Mouse (Mus musculus) kidney, postnatal 0 days (tissue): Measurements from ENCODE around the gene Rsph6a. TPM values are rescaled to one million over a fixed set of nuclear protein-coding genes. Genes with fewer than 3 reads are reported as not detected.

Experiments used
- ATAC-seq: fragments of 200-750 bp; cut with Nextera tagmentation; replicated peaks from 2 replicates; pipeline ENCODE4 v1.8.0; 2017; ENCODE audit warnings: low read depth, moderate number of reproducible peaks, moderate TSS enrichment, moderate library complexity; ENCODE audit not compliant: low FRiP score
- DNase-seq: peaks from one replicate; pipeline ENCODE4 v3.0.0-alpha.2; 2016; ENCODE audit warnings: low spot score
- H3K27ac ChIP-seq: fragments of 300-500 bp; sonication (generic); 2 replicates; pipeline ENCODE4 v1.5.1; 2014; ENCODE audit warnings: mild to moderate bottlenecking
- H3K27me3 ChIP-seq: fragments of 300-500 bp; sonication (generic); 2 replicates; pipeline ENCODE4 v1.6.1; 2014; ENCODE audit warnings: low read length, mixed read lengths; ENCODE audit not compliant: insufficient read depth
- H3K36me3 ChIP-seq: fragments of 300-500 bp; sonication (generic); 2 replicates; pipeline ENCODE4 v1.6.1; 2014; ENCODE audit warnings: low read length, mixed read lengths; ENCODE audit not compliant: insufficient read depth
- H3K4me1 ChIP-seq: fragments of 300-500 bp; sonication (generic); replicated peaks from 2 replicates; pipeline ENCODE4 v1.6.1; 2014; ENCODE audit warnings: antibody characterized with exemption, low read length, mixed read lengths; ENCODE audit not compliant: insufficient read depth
- H3K4me2 ChIP-seq: fragments of 300-500 bp; sonication (generic); 2 replicates; pipeline ENCODE4 v1.6.1; 2014; ENCODE audit warnings: mild to moderate bottlenecking, low read length, moderate library complexity, mixed read lengths
- H3K4me3 ChIP-seq: fragments of 300-500 bp; sonication (generic); replicated peaks from 2 replicates; pipeline ENCODE4 v1.5.1; 2014; ENCODE audit warnings: low read depth, low read length
- H3K9ac ChIP-seq: fragments of 300-500 bp; sonication (generic); 2 replicates; pipeline ENCODE4 v1.6.1; 2014; ENCODE audit warnings: low read depth, low read length
- H3K9me3 ChIP-seq: fragments of 300-500 bp; sonication (generic); replicated peaks from 2 replicates; pipeline ENCODE4 v1.6.1; 2016; ENCODE audit warnings: low read length, inconsistent platforms, mixed read lengths
- CTCF ChIP-seq: IDR thresholded peaks from 2 replicates; pipeline ENCODE4 v1.5.1; 2016; ENCODE audit warnings: antibody characterized with exemption, low read depth, mild to moderate bottlenecking, moderate library complexity
- WGBS: fragments of 180-500 bp; shearing (Covaris S2); extraction: QIAGEN DNeasy Blood & Tissue Kit; methylation state at CpG from one replicate; pipeline ENCODE4 v1.1.7; 2014; 5-methylcytosine and 5-hydroxymethylcytosine counted together
- polyA plus RNA-seq: library from polyadenylated mRNA; unstranded; fragments of >200 nt; fragmentation: Nextera tagmentation; extraction: Ambion mirVana; gene quantifications from 2 replicates; pipeline ENCODE4 v1.2.1, GENCODE M21; 2015

Gene Rsph6a
- polyA plus RNA-seq, 1 experiment from 2014 or later = not detected

GRCm38 (mm10) chr7:19031641-19032040, 22.8 kb upstream of the Rsph6a start:
- TF ChIP-seq CTCF = no peak
- DNase-seq = no peak
- Histone ChIP-seq H3K9me3 (no peaks in the 10 kb centered on the region), H3K4me1 (no peaks in the 10 kb centered on the region), H3K9ac (no peak overlapping the region), H3K36me3 (peaks cover 64% of the 10 kb centered on the region), H3K4me3 (no peak overlapping the region), H3K4me2 (no peak overlapping the region), H3K27ac (no peak overlapping the region), H3K27me3 (no peaks in the 10 kb centered on the region)
- WGBS = 85% methylated on average over 4 of the region's 4 CpGs
- ATAC-seq = no peak; the same call in 1 of the 2 replicates

- Histone ChIP-seq H3K9ac (no peak overlapping the region), H3K27me3 (no peaks in the 10 kb centered on the region), H3K4me1 (no peaks in the 10 kb centered on the region), H3K27ac (no peak overlapping the region), H3K9me3 (no peaks in the 10 kb centered on the region), H3K4me2 (no peak overlapping the region), H3K36me3 (peaks cover 91% of the 10 kb centered on the region), H3K4me3 (no peak overlapping the region)
- ATAC-seq (no peak), DNase-seq (no peak)
- 96% methylated on average over 6 of the region's 6 CpGs for WGBS
- TF ChIP-seq CTCF = no peak
Measured at GRCm38 (mm10) chr7:19044616-19045015, 9.9 kb upstream of the Rsph6a start.

- Histone ChIP-seq H3K4me2 (no peak overlapping the region), H3K9ac (no peak overlapping the region), H3K36me3 (peaks cover 87% of the 10 kb centered on the region), H3K27me3 (no peaks in the 10 kb centered on the region), H3K4me3 (no peak overlapping the region), H3K4me1 (no peaks in the 10 kb centered on the region), H3K9me3 (no peaks in the 10 kb centered on the region), H3K27ac (no peak overlapping the region)
- DNase-seq (no peak), ATAC-seq (no peak)
- TF ChIP-seq CTCF = no peak
- WGBS = 91% methylated on average over 11 of the region's 11 CpGs
Measured at GRCm38 (mm10) chr7:19046286-19047069, 8.0 kb upstream of the Rsph6a start.

GRCm38 (mm10) chr7:19048006-19048527, 6.4 kb upstream of the Rsph6a start:
- DNase-seq = no peak
- H3K4me1 ChIP-seq = no peaks in the 10 kb centered on the region
- H3K4me2 ChIP-seq = no peak overlapping the region
- no peak for TF ChIP-seq CTCF
- H3K9ac ChIP-seq = no peak overlapping the region
- no peak for ATAC-seq
- no peak overlapping the region for H3K27ac ChIP-seq
- WGBS = 89% methylated on average over 14 of the region's 14 CpGs
- H3K9me3 ChIP-seq = no peaks in the 10 kb centered on the region
- peaks cover 78% of the 10 kb centered on the region for H3K36me3 ChIP-seq
- H3K4me3 ChIP-seq = no peak overlapping the region
- H3K27me3 ChIP-seq = no peaks in the 10 kb centered on the region

GRCm38 (mm10) chr7:19049252-19049651, 5.2 kb upstream of the Rsph6a start:
- DNase-seq = no peak
- Histone ChIP-seq H3K27ac (no peak overlapping the region), H3K9me3 (no peaks in the 10 kb centered on the region), H3K4me3 (no peak overlapping the region), H3K27me3 (no peaks in the 10 kb centered on the region), H3K4me1 (no peaks in the 10 kb centered on the region), H3K4me2 (no peak overlapping the region), H3K9ac (no peak overlapping the region), H3K36me3 (peaks cover 67% of the 10 kb centered on the region)
- no peak for ATAC-seq
- no peak for TF ChIP-seq CTCF
- 87% methylated on average over 5 of the region's 5 CpGs for WGBS

- Histone ChIP-seq H3K4me1 (no peaks in the 10 kb centered on the region), H3K27me3 (no peaks in the 10 kb centered on the region), H3K36me3 (peaks cover 58% of the 10 kb centered on the region), H3K4me2 (no peak overlapping the region), H3K9me3 (no peaks in the 10 kb centered on the region), H3K4me3 (no peak overlapping the region), H3K9ac (no peak overlapping the region), H3K27ac (no peak overlapping the region)
- no peak for DNase-seq
- WGBS = 88% methylated on average over 8 of the region's 8 CpGs
- ATAC-seq = no peak
- no peak for TF ChIP-seq CTCF
Measured at GRCm38 (mm10) chr7:19050172-19050571, 4.3 kb upstream of the Rsph6a start.

GRCm38 (mm10) chr7:19051161-19051560, 3.3 kb upstream of the Rsph6a start:
- H3K4me3 ChIP-seq = no peak overlapping the region
- peaks cover 49% of the 10 kb centered on the region for H3K36me3 ChIP-seq
- H3K9me3 ChIP-seq = no peaks in the 10 kb centered on the region
- 63% methylated on average over 4 of the region's 4 CpGs for WGBS
- no peak overlapping the region for H3K9ac ChIP-seq
- ATAC-seq = no peak
- H3K4me1 ChIP-seq = no peaks in the 10 kb centered on the region
- no peak overlapping the region for H3K4me2 ChIP-seq
- no peak for DNase-seq
- no peaks in the 10 kb centered on the region for H3K27me3 ChIP-seq
- TF ChIP-seq CTCF = no peak
- H3K27ac ChIP-seq = no peak overlapping the region
